Mouse (Mus musculus) kidney, adult 2 months (tissue): Measurements from ENCODE around the gene Tmigd1.

Experiments
- CTCF ChIP-seq: fragments of 200-500 bp; conservative IDR thresholded peaks from 2 replicates; pipeline ENCODE4 v1.5.1; 2011; ENCODE audit warnings: low read depth, mild to moderate bottlenecking, control low read depth, low read length, moderate library complexity, mixed read lengths; ENCODE audit not compliant: insufficient read depth, insufficient read length
- POLR2A ChIP-seq: fragments of 200-500 bp; IDR thresholded peaks from one replicate; pipeline ENCODE4 v1.6.1; 2011; ENCODE audit warnings: low read depth, low read length, control low read depth

GRCm38 (mm10) chr11:76897871-76898270 lies 4.1 kb upstream of the Tmigd1 start:
- TF ChIP-seq POLR2A (no peak), CTCF (no peak)
